ENCODE assay signal across 8 mouse cellular contexts in genomic region chr4:138495775-138496174, GRCm38 (mm10). TPM values are rescaled to one million over a fixed set of nuclear protein-coding genes. Genes with fewer than 3 reads are reported as not detected.
A peak's percentile ranks its signal among the peaks of the same experiment; 100 is the strongest.
DNase-seq lines count a peak whose midpoint lies in the region; ATAC-seq lines count a peak whose summit lies in the region.

No protein-coding gene starts in this region.

- H3K36me3 ChIP-seq in heart, embryonic 11.5 days (ENCODE audit: control insufficient read depth, insufficient read depth, low read length) = no peaks in the 10 kb centered on the region
- H3K36me3 ChIP-seq in limb, embryonic 11.5 days (ENCODE audit: control insufficient read depth, insufficient read depth, low read length) = no peaks in the 10 kb centered on the region
- no peaks in the 10 kb centered on the region for H3K36me3 ChIP-seq in stomach, embryonic 16.5 days (ENCODE audit: control insufficient read depth, insufficient read depth, low read length)

- no peak overlapping the region for H3K27ac ChIP-seq in heart, embryonic 11.5 days (ENCODE audit: low read depth, low read length)
- no peak overlapping the region for H3K27ac ChIP-seq in limb, embryonic 11.5 days (replicated peaks; ENCODE audit: low read depth, low read length)
- peak overlapping the region; percentile 39 for H3K27ac ChIP-seq in stomach, embryonic 16.5 days (ENCODE audit: low read length)

- H3K9ac ChIP-seq in heart, embryonic 11.5 days (ENCODE audit: low read depth, low read length) = no peak overlapping the region
- no peak overlapping the region for H3K9ac ChIP-seq in limb, embryonic 11.5 days (ENCODE audit: low read length)
- peak overlapping the region; percentile 6 for H3K9ac ChIP-seq in stomach, embryonic 16.5 days (ENCODE audit: low read length)

- peaks cover 26% of the 10 kb centered on the region for H3K27me3 ChIP-seq in heart, embryonic 11.5 days (ENCODE audit: control insufficient read depth, insufficient read depth, low read length)
- no peaks in the 10 kb centered on the region for H3K27me3 ChIP-seq in limb, embryonic 11.5 days (ENCODE audit: control insufficient read depth, insufficient read depth, low read length)
- H3K27me3 ChIP-seq in stomach, embryonic 16.5 days (ENCODE audit: control insufficient read depth, insufficient read depth, low read length) = no peaks in the 10 kb centered on the region

- no peak overlapping the region for H3K4me3 ChIP-seq in heart, embryonic 11.5 days (ENCODE audit: low read depth, low read length)
- no peak overlapping the region for H3K4me3 ChIP-seq in limb, embryonic 11.5 days (ENCODE audit: low read depth, low read length)
- no peak overlapping the region for H3K4me3 ChIP-seq in stomach, embryonic 16.5 days (replicated peaks; ENCODE audit: low read length)

- WGBS in heart, embryonic 11.5 days (ENCODE audit: insufficient replicate concordance) = 6% methylated on average over 13 of the region's 13 CpGs
- WGBS in limb, embryonic 11.5 days = 9% methylated on average over 13 of the region's 13 CpGs
- WGBS in stomach, embryonic 16.5 days = 8% methylated on average over 13 of the region's 13 CpGs

- H3K9me3 ChIP-seq in heart, embryonic 11.5 days (replicated peaks; ENCODE audit: control insufficient read depth, low read length) = no peaks in the 10 kb centered on the region
- H3K9me3 ChIP-seq in limb, embryonic 11.5 days (ENCODE audit: control insufficient read depth, low read length) = no peaks in the 10 kb centered on the region
- H3K9me3 ChIP-seq in stomach, embryonic 16.5 days (replicated peaks; ENCODE audit: control insufficient read depth, low read length) = no peaks in the 10 kb centered on the region

- peak; percentile 82 for DNase-seq in right cerebral cortex, adult 18-20 months
- no peak for DNase-seq in right cerebral cortex, postnatal 25 days
- DNase-seq in limb, embryonic 11.5 days (ENCODE audit: low spot score) = peak; percentile 27
- DNase-seq in urinary bladder, postnatal 36 days (ENCODE audit: low spot score in 2 of 2) = no peak
- no peak for DNase-seq in cerebellum, adult 8-10 months
- DNase-seq in adrenal gland, adult 8-10 months = no peak

- peaks cover 6% of the 10 kb centered on the region; the same call in 1 of the 2 replicates for H3K4me1 ChIP-seq in heart, embryonic 11.5 days (ENCODE audit: control insufficient read depth, insufficient read depth, low read length)
- H3K4me1 ChIP-seq in limb, embryonic 11.5 days (ENCODE audit: control insufficient read depth, insufficient read depth, low read length) = peaks cover 9% of the 10 kb centered on the region
- peaks cover 34% of the 10 kb centered on the region for H3K4me1 ChIP-seq in stomach, embryonic 16.5 days (ENCODE audit: control insufficient read depth, insufficient read depth, low read length)

- no peak for ATAC-seq in heart, embryonic 11.5 days (replicated peaks; ENCODE audit: insufficient number of reproducible peaks, low FRiP score, low TSS enrichment)
- ATAC-seq in limb, embryonic 11.5 days (ENCODE audit: insufficient number of reproducible peaks, low FRiP score, low TSS enrichment, low read depth) = no peak
- no peak for ATAC-seq in stomach, embryonic 16.5 days (ENCODE audit: insufficient read depth, low FRiP score)

- peak overlapping the region; percentile 54 for H3K4me2 ChIP-seq in heart, embryonic 11.5 days
- H3K4me2 ChIP-seq in limb, embryonic 11.5 days (ENCODE audit: low read depth, severe bottlenecking) = no peak overlapping the region; the same call in 1 of the 2 replicates
- H3K4me2 ChIP-seq in stomach, embryonic 16.5 days (ENCODE audit: low read depth, low read length) = peak overlapping the region; percentile 8; the same call in 1 of the 2 replicates

RNA-seq across cellular contexts. Expression of gene Camk2n1, which starts 41.7 kb away (rescaled TPM):
- polyA plus RNA-seq in heart, embryonic 11.5 days (2014; fragmentation: Nextera tagmentation; extraction: Ambion mirVana) = 1.2 and 1.4 TPM in 2 replicates
- polyA plus RNA-seq in limb, embryonic 11.5 days (2014; fragmentation: Nextera tagmentation; extraction: Ambion mirVana) = 0.99 and 1.0 TPM in 2 replicates
- 2.8 and 3.2 TPM in 2 replicates for polyA plus RNA-seq in stomach, embryonic 16.5 days (2015; fragmentation: Nextera tagmentation; extraction: Ambion mirVana)
- total RNA-seq in adrenal gland, adult 8-10 months (2022) = 10 to 100 TPM; 29.2 to 33.7 (median 31.2) TPM

Comparison
In these comparisons a context has a peak if more than half of its experiments do, and no peak if none do; other contexts are left out.
1. DNase-seq: peak in right cerebral cortex, adult 18-20 months (single experiment) and limb, embryonic 11.5 days (single experiment); none in right cerebral cortex, postnatal 25 days (single experiment), urinary bladder, postnatal 36 days (0 of 2), cerebellum, adult 8-10 months (single experiment) and adrenal gland, adult 8-10 months (single experiment).